Mouse (Mus musculus) G1E (cell line): ENCODE results near the gene Pycr1. TPM values are rescaled to one million over a fixed set of nuclear protein-coding genes. Genes with fewer than 3 reads are reported as not detected.
A peak's percentile ranks its signal among the peaks of the same experiment; 100 is the strongest.
"Not testable (repeated sequence)": the region's sequence is repeated elsewhere in the genome, so short reads cannot be mapped to it uniquely, and the experiment has no call there.

Experiments
- ATAC-seq: 2 replicates; pipeline ENCODE4 v1.8.0; 2016; ENCODE audit warnings: mild to moderate bottlenecking; ENCODE audit not compliant: insufficient number of reproducible peaks, poor library complexity, low FRiP score, severe bottlenecking; ENCODE audit errors: extremely low read depth
- DNase-seq: peaks from one replicate; pipeline ENCODE4 v3.0.0; 2012; ENCODE audit warnings: low spot score
- H3K27me3 ChIP-seq: 2 replicates; pipeline ENCODE4 v1.6.1; 2012; ENCODE audit warnings: mild to moderate bottlenecking, low read length, inconsistent platforms; ENCODE audit not compliant: insufficient read depth
- H3K36me3 ChIP-seq: replicated peaks from 2 replicates; pipeline ENCODE3; 2012; ENCODE audit warnings: mild to moderate bottlenecking, inconsistent platforms
- H3K4me1 ChIP-seq: 2 replicates; pipeline ENCODE4 v1.6.1; 2012; ENCODE audit warnings: low read depth, low read length, inconsistent platforms, mixed read lengths; ENCODE audit not compliant: insufficient read depth
- H3K4me3 ChIP-seq: 2 replicates; pipeline ENCODE4 v1.5.1; 2012; ENCODE audit warnings: low read depth, mild to moderate bottlenecking, inconsistent platforms, low read length, moderate library complexity, mixed read lengths
- H3K9me3 ChIP-seq: replicated peaks from 2 replicates; pipeline ENCODE4 v1.6.1; 2012; ENCODE audit warnings: inconsistent platforms
- CTCF ChIP-seq: IDR thresholded peaks from 2 replicates; pipeline ENCODE4 v1.5.1; 2012; ENCODE audit warnings: low read depth, low read length, inconsistent platforms, mixed read lengths
- GATA1 ChIP-seq: IDR thresholded peaks from 2 replicates; pipeline ENCODE4 v1.6.1; 2012; ENCODE audit warnings: borderline replicate concordance, low read length, inconsistent platforms, mixed read lengths
- GATA2 ChIP-seq: IDR thresholded peaks from 2 replicates; pipeline ENCODE4 v1.6.1; 2012; ENCODE audit warnings: low read depth, low read length, inconsistent platforms, borderline replicate concordance
- POLR2AphosphoS5 ChIP-seq: IDR thresholded peaks from 2 replicates; pipeline ENCODE4 v1.6.1; 2012; ENCODE audit warnings: low read depth, low read length, inconsistent platforms; ENCODE audit not compliant: insufficient replicate concordance
- TAL1 ChIP-seq: conservative IDR thresholded peaks from 2 replicates; pipeline ENCODE4 v1.6.1; 2012; ENCODE audit warnings: low read depth, low read length, inconsistent platforms, mixed read lengths
- polyA plus RNA-seq: library from polyadenylated mRNA; stranded (reverse); fragments of >175 nt; gene quantifications from 2 replicates; pipeline ENCODE4 v1.2.3, GENCODE M21; 2012
- total RNA-seq, 2 experiments: library from RNA; stranded (forward) in 1 of 2; stranded (reverse) in 1 of 2; fragments of 200-1000 nt in 1 of 2; fragments of >200 nt in 1 of 2; fragmentation: Nextera tagmentation in 1 of 2; gene quantifications; 2 replicates each; pipeline ENCODE4 v1.2.3; 2014 to 2017

Pycr1 gene
- total and polyA plus RNA-seq, 3 experiments: 1.5 to 14.8 (median 2.4) TPM

- H3K4me1 ChIP-seq: peaks cover 3% of the 10 kb centered on the region; the same call in 1 of the 2 replicates
- no peak for ATAC-seq
- no peak for DNase-seq
- TF ChIP-seq CTCF: no peak
- no peak for TF ChIP-seq TAL1
- no peak for TF ChIP-seq GATA2
- TF ChIP-seq POLR2AphosphoS5: no peak
- no peak for TF ChIP-seq GATA1
- H3K36me3 ChIP-seq: peaks cover 95% of the 10 kb centered on the region
- no peaks in the 10 kb centered on the region for H3K27me3 ChIP-seq
- H3K4me3 ChIP-seq: no peak overlapping the region
- no peaks in the 10 kb centered on the region for H3K9me3 ChIP-seq
These were observed 39.1 kb upstream of the Pycr1 start for GRCm38 (mm10) chr11:120682683-120683082.

GRCm38 (mm10) chr11:120679909-120680308, 36.3 kb upstream of the Pycr1 start:
- Histone ChIP-seq H3K27me3 (no peaks in the 10 kb centered on the region), H3K4me1 (peaks cover 13% of the 10 kb centered on the region; the same call in 1 of the 2 replicates), H3K36me3 (peaks cover 93% of the 10 kb centered on the region), H3K9me3 (no peaks in the 10 kb centered on the region), H3K4me3 (no peak overlapping the region)
- ATAC-seq (no peak), DNase-seq (peak; percentile 19)
- TF ChIP-seq TAL1: no peak
- TF ChIP-seq GATA2: no peak
- TF ChIP-seq POLR2AphosphoS5: no peak
- no peak for TF ChIP-seq GATA1
- no peak; the same call in 1 of the 2 replicates for TF ChIP-seq CTCF

GRCm38 (mm10) chr11:120676951-120677350, 33.4 kb upstream of the Pycr1 start:
- Histone ChIP-seq H3K4me1 (peaks cover 30% of the 10 kb centered on the region), H3K27me3 (no peaks in the 10 kb centered on the region), H3K4me3 (no peak overlapping the region), H3K9me3 (no peaks in the 10 kb centered on the region), H3K36me3 (peaks cover 73% of the 10 kb centered on the region)
- no peak for DNase-seq
- TF ChIP-seq TAL1: no peak
- no peak for TF ChIP-seq GATA1
- no peak for TF ChIP-seq CTCF
- no peak for TF ChIP-seq GATA2
- TF ChIP-seq POLR2AphosphoS5: no peak
- ATAC-seq: no peak

GRCm38 (mm10) chr11:120675875-120676274, 32.3 kb upstream of the Pycr1 start:
- H3K27me3 ChIP-seq, H3K9me3 ChIP-seq, DNase-seq, H3K4me3 ChIP-seq, ATAC-seq: not testable (repeated sequence)
- peaks cover 31% of the 10 kb centered on the region for H3K4me1 ChIP-seq
- H3K36me3 ChIP-seq: peaks cover 66% of the 10 kb centered on the region

- DNase-seq: peak; percentile 12
- Histone ChIP-seq H3K27me3 (0 out of 2 replicates have a peak, but pooled peaks cover 3% of the 10 kb centered on the region), H3K36me3 (peaks cover 44% of the 10 kb centered on the region), H3K4me3 (peak overlapping the region; percentile 82), H3K9me3 (no peaks in the 10 kb centered on the region), H3K4me1 (peaks cover 28% of the 10 kb centered on the region)
- TF ChIP-seq GATA1 (no peak), GATA2 (no peak), TAL1 (no peak), CTCF (no peak), POLR2AphosphoS5 (no peak)
- no peak for ATAC-seq
These were observed 30.1 kb upstream of the Pycr1 start for GRCm38 (mm10) chr11:120673594-120674122.

GRCm38 (mm10) chr11:120672687-120673593, 29.4 kb upstream of the Pycr1 start, which contains the start of gene Aspscr1:
Gene Aspscr1 (plus strand): TSS chr11:120672973.
- peaks cover 28% of the 10 kb centered on the region for H3K4me1 ChIP-seq
- TF ChIP-seq CTCF: no peak
- TF ChIP-seq TAL1: no peak
- no peak for TF ChIP-seq GATA1
- TF ChIP-seq GATA2: no peak
- TF ChIP-seq POLR2AphosphoS5: no peak
- DNase-seq: peak; percentile 99

More at GRCm38 (mm10) chr11:120672687-120673593, 29.4 kb upstream of the Pycr1 start, which contains the start of gene Aspscr1:
- H3K27me3 ChIP-seq: 0 out of 2 replicates have a peak, but pooled peaks cover 3% of the 10 kb centered on the region
- peaks cover 37% of the 10 kb centered on the region for H3K36me3 ChIP-seq
- ATAC-seq: peak; percentile 91
- H3K4me3 ChIP-seq: peak within 1 kb of the TSS; percentile 82
- no peaks in the 10 kb centered on the region for H3K9me3 ChIP-seq
